Mouse (Mus musculus) adrenal gland, postnatal 36 days (tissue): ENCODE measurements at regions not wholly inside any gene's neighbourhood (a gene's known extent, or its start where the extent isn't known, plus 50 kb on each side); places are given as distances from the start of the nearest gene placed in this dataset.

Experiments used
- DNase-seq, 2 experiments: peaks; one replicate each; pipeline ENCODE4 v3.0.0; 2021; ENCODE audit warnings: mixed read lengths in 1 of 2

DNA sequence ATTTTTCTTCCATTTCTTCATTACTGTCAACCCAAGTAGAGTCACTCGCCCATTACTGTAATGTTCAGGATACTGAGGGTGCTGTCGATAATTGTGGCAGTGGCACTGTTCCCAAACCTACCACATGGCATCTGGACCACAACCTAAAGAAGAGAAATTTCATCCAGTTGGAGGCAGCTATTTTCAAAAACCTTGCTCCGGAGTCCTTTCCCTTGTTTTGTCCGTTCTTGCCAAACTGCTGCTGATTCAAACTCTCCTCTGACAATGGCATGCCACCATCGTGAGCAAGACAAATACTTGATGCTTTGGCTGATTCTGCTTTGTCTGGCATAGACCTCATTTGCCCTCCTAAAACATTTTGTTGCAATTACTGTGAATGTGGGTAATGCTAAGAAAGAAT, 176.9 kb upstream of the Spaca1 start:
- no peak for DNase-seq

DNA sequence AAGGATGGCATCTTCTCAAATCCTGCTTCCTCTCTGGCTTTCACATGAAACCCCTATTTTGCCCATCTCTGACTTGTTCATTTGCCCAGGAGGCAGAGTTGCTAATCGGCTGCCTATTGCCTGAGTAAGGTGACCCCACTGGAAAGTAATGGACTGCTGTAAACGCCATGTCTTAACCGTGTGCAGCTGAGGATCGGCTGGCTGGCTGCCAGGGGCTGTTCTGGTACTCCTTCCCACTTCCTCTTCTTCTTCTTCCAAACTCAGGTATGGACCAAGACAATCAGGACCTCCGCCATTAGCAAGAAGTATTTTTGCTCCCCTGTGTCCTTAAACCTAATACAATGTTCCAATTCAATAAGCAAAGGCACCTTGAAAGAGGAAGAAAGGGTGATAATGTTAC, 177.6 kb upstream of the Spaca1 start:
- no peak for DNase-seq

DNA sequence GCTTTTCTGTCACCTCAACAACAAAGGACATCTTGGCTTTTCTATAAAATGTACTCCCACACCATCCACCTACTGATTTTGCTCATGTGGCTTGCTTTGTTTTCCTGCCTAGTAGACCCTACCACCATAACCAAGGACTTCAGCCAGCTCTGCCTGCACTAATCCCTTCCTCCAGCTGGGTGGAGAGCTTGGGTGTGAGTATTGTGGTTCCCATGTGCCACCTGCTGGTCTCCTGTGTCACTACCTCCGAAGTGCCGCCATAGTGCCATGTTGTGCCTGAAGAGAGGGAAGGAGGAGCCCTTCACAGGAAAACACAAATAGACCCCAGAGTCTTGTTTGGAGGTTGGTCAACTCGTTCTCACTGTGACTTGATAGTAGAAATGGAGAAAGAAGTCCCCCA, 181.3 kb upstream of the Spaca1 start:
- DNase-seq: peak; percentile 76 to 79

DNA sequence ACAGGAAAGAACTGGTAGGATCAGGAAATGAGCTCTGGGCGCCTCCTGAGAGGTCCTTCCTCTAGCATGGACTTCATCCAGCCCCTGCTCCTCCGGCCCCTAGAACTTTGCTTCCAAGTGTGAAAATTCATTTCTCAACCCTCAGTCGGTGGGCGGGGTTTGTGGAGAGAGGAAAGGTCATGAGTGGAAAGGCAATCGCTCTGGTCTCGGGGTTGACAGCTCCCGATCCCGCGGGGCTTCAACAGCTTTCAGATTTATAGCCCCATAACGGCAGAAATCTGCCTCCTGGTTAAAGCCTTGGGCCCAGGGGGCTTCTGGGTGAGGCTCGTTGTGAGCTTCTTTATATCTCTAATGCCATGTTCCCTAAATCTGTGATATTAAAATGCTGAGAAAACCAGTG, 184.2 kb upstream of the Spaca1 start:
- peak; percentile 39 to 63 for DNase-seq

- peak in 1 of 2 experiments; percentile 16 for DNase-seq
Observed at GRCm38 (mm10) chr4:34234645-34235044, 184.7 kb upstream of the Spaca1 start.

DNA sequence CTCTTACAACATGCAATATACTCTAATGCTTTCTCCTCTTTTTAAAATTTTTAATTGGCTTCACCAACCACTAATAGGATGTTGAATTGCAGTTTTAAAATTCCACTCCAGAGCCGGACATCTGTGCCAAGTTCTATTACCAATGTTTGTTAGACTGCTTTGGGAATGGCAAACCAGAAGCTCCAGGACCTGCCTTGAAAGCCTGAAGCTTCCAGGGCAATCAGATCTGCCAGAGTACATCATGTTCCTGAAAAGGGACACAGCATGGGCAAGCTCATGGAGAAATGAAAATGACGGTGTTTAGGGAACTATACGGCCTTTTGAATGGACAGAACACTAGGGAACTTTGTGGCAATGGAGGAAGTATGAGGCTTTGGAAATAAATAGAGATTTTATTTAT, 187.8 kb upstream of the Spaca1 start:
- DNase-seq: no peak

GRCm38 (mm10) chr4:34239624-34240023, 189.6 kb upstream of the Spaca1 start:
- no peak for DNase-seq

DNA sequence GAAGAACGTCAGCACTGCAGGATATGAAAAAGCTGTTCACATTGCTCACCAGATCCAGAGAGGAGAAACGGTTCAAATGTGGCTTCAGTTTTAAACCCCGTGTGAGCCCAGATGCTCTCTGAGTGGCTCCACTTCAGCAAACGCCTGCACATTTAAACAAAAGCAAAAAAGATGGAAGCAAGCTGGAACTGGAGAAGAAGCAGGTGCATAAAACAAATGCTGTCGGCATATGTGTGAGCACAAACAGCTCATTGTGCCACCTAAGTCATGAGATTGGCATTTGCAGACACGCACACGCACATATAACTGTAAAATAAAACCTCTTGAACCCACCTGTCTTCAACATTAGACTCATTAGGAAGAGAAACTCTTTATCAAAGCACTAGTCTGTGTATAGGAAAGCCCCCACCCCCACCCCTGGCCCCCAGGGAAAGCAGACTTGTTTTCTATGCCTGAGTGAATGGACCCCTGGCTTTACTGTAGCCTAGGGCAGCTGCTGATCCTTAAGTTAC, 191.1 kb upstream of the Spaca1 start:
- DNase-seq: no peak

DNA sequence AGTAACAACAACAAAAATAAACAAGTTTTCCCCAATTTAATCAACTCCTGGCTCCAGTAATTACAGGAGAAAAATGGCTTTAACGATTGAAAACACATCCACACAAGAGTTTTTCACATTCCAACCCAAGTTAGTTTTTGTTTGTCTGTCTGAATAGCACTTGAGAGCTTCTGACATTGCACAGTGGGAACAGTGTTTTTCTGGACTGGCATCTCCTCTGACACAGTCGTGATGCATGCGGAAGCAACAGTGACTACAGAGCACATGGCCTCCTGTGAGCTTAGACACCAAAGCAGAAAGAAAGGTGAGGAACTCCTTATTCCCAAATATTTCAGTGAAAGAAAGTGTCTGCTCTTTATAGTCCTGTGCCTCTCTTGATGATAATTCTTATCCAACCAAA, 191.7 kb upstream of the Spaca1 start:
- no peak for DNase-seq

DNA sequence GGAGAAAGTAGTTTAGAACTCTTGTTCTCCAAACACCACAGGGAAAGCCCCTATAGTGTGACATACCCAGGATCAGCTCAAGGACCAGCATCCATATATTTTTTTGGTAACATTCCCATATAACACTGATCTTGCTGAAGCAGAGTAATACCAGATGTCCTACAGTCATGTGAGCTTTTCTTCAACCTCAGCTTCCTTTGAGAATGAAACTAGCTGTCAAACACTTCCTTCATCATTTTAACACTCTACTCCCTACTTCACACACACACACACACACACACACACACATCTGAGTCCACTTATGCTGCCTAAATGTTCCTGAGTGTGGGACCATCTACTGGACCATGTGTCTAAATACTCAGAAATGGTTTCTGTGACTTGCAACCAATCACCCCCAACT, 209.5 kb upstream of the Spaca1 start:
- no peak for DNase-seq

GRCm38 (mm10) chr4:34260468-34260867, 210.5 kb upstream of the Spaca1 start:
- DNase-seq: no peak

GRCm38 (mm10) chr4:34261809-34262208, 211.8 kb upstream of the Spaca1 start:
- peak in 1 of 2 experiments; percentile 2 for DNase-seq

- DNase-seq: no peak
Observed at GRCm38 (mm10) chr4:34264431-34264830, 214.4 kb upstream of the Spaca1 start.

DNA sequence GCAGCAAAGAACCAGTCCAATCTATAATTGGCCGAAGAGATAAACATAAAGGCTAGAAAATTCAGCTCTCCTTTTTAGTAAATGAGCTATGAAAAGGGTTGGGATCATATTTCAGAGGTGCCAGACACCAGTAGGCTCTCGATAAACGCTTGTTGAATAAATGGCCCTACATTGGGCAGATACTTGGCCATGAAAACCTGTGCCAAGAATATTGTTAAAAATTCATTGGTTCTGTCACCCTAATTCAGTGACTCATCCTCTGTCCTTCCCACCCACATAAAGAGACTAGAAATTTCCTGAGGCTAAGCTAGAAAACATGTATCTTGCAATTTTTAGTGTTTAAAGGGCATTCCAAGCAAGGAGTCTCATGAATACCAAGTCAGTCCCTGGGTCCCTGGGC, 224.3 kb upstream of the Spaca1 start:
- no peak for DNase-seq

DNA sequence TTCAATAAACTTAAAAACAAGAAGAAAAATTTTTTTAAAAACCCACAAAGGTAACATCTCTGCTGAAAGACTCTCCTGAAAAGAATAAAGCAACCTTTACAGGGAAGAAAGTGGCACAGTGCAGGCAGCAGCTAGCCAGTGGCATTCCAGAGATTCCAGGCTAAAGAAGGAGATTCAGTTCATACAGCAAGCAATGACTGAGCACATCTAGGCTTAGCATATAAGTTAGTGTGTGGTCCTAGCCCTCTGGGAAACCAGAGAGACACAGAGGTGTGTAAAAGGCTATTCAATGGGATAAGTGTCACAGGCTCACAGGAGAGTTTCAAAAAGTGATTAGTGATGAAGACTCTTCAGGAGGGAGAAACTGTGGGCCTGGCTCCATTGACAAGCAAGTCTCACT, 225.4 kb upstream of the Spaca1 start:
- DNase-seq: no peak

DNA sequence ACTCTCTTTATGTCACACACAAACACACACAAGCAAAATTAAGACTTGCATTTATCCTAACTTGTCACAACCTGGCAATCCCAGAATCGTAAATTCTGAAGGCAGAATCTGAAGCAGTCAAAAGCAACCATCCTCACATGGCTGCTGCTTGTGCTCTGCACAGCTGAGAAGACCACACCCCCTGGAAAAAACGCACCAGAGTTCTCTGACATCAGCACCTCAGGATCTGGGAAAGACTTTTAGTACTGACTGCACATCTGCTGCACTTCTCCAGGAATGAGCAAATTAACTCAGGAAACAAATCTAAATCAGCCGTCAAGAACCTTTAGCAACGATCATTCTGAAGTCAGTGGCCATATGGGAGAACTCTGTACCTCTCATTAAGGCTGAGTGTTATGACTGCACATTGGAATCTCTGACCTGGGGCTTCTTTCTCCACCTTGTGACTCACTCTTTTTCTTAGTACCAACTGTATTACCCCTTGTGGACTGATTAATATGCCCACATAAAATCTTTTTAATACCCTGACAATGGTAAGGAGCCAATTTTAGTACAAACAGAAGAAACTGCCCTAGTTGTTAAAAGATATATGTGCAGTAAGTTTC, 248.1 kb upstream of the Akirin2 start:
- no peak for DNase-seq

DNA sequence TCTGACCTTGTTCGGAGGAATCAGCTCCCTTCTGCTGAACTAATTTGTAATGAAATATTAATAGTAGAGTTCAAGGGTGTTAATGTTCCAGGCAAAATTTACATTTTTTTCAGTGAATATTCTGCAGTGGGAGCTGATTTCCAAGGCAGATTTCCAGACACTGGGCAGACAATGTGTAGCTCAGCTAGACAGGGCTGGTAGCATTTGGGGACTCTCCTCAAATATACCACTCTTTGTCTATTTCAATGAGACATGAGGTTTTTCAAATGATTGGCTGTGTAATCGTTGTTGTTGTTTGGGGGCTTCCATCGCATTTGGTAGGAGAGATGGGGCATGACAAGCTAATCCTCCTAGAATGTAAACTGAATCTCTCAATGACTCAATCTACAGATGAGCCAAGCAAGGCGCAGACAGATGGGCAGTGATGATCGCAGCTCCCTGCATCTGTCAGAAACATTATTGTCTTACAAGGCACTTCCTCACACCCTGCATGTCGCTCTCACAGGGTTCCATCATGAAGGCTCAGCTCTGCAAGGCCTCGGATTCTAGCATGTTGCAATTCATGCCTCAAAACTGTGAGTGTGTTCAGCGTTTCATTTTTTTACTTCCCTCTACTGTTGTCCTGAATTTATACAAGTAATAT, 241.7 kb upstream of the Akirin2 start:
- DNase-seq: no peak

GRCm38 (mm10) chr4:34310061-34310642, 240.6 kb upstream of the Akirin2 start:
- DNase-seq: no peak

- no peak for DNase-seq
Observed at GRCm38 (mm10) chr4:34315848-34316247, 234.9 kb upstream of the Akirin2 start.

DNA sequence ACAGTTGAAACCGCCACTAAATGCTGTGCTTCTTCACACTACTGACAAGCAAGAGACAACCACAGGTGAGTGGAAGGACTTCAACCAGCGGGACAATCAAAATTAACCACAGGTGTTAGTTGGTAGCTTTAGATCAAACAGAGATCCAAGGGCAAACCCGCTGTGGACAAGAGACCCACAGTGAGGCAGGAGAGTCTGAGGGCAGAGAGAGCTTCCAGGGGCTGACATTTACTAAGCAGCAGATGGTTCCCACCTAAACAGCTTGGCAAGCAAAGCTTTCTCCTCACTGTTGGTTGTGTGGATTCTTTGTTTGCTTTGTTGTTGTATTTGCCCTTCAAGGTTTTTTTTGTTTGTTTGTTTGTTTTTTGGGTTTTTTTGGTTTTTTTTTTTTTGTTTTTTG, 227.9 kb upstream of the Akirin2 start:
- DNase-seq: no peak

DNA sequence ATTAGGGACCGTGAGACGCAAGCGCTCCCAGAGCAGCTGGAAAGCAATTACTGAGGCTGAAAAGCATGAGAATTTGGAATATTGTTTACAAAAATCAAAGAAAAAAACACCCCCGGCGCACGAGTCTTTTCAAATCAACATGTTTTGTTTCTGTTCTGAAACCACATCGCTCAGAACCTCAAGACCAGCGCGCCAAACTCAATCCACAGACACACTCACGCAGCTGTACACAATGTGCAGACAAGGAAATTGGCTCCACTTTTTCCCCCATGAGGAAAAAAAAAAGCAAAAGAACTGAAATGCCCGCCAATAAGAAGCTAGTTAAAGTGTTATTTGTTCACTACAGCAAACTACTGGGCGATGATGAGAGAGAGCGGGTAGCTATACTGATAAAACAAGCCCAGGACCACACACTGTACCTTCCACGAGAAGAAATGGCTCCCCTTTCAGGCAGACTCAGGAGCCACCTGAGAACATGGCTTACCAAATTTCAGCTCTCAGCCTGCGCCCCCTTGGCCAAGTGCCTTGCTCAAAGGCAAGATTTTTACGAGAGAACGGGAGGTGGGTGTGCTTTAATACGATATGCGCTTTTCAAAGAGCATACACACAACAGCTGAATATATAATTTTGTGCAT, 222.5 kb upstream of the Akirin2 start:
- no peak for DNase-seq

DNA sequence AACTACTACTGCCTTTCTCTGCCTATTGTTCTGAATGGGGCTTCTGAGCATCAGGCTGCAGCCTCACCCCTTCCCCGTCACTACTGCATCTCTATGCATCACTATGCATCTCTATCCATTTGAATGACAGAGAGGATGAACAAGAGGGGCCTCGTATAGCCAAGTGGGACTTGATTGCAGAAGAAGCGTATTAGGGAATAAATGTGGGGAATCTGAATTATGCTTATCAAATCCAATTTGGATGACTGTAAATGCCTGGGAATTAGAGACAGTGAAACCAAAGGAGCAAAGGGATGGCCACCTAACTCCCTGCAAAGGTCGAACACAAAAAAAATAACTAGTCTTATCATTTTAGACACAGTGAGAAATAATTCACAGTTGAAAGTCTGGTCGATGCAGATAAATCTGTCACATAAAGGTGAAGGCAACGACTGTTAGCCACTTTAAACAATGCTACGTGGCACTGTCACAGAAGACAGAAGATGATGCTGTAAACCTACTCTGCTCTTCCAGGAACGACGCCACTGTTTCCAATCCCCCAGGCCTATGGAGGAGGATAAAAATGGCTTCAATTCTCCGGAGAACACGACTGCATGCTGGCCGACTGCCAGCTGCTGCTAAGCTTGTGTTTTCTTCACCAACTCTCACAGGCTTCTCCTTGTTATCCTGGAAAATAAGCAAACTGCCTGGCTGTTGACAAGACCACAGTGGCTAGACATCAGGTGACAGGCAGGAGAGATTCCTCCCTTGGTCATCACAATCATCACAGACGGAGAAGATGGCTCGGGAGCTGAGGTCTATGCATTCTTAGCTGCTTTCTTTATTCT, 213.6 kb upstream of the Akirin2 start:
- DNase-seq: peak; percentile 2 to 40
